Mouse (Mus musculus) C2C12 (cell line): ENCODE results near the gene Anapc15-ps.

ENCODE experiments used
- CTCF ChIP-seq: IDR thresholded peaks from one replicate; pipeline ENCODE4 v1.5.1; 2011; ENCODE audit not compliant: control insufficient read depth, insufficient read depth, insufficient read length
- FOSL1 ChIP-seq: IDR thresholded peaks from one replicate; pipeline ENCODE4 v1.8.0; 2011; ENCODE audit warnings: mild to moderate bottlenecking, low read length; ENCODE audit not compliant: poor library complexity, insufficient read depth, severe bottlenecking
- USF1 ChIP-seq: IDR thresholded peaks from one replicate; pipeline ENCODE4 v1.6.1; 2011; ENCODE audit warnings: low read depth, mild to moderate bottlenecking, control low read depth, moderate library complexity

- no peak for TF ChIP-seq CTCF
- TF ChIP-seq USF1 = no peak
- TF ChIP-seq FOSL1 = no peak
Observed at GRCm38 (mm10) chr10:95709143-95709880, 36.1 kb upstream of the Anapc15-ps start.
